Mouse (Mus musculus): ENCODE measurements around the gene Farsb. TPM values are rescaled to one million over a fixed set of nuclear protein-coding genes. Genes with fewer than 3 reads are reported as not detected.
"Not testable (repeated sequence)": the region's sequence is repeated elsewhere in the genome, so short reads cannot be mapped to it uniquely, and the experiment has no call there.

Farsb gene
- polyA plus RNA-seq (2012; rRNA removed) = 36.0 and 36.7 TPM in 2 replicates

GRCm38 (mm10) chr1:78488752-78489492, at the start of gene Farsb:
Farsb (minus strand) TSS chr1:78488897.
- peak; percentile 86 for DNase-seq (ENCODE audit: low spot score)

- no peak for DNase-seq (ENCODE audit: low spot score)
Observed at GRCm38 (mm10) chr1:78538396-78538795, 49.7 kb upstream of the Farsb start.

GRCm38 (mm10) chr1:78537494-78538010, 48.9 kb upstream of the Farsb start:
- DNase-seq (ENCODE audit: low spot score) = no peak

- DNase-seq (ENCODE audit: low spot score) = peak; percentile 36
Observed at GRCm38 (mm10) chr1:78536310-78537164, 47.8 kb upstream of the Farsb start.

GRCm38 (mm10) chr1:78534428-78535150, 45.9 kb upstream of the Farsb start:
- DNase-seq (ENCODE audit: low spot score) = no peak

GRCm38 (mm10) chr1:78532184-78532800, 43.6 kb upstream of the Farsb start:
- no peak for DNase-seq (ENCODE audit: low spot score)

- DNase-seq (ENCODE audit: low spot score) = no peak
Observed at GRCm38 (mm10) chr1:78530500-78531215, 42.0 kb upstream of the Farsb start.

- no peak for DNase-seq (ENCODE audit: low spot score)
Observed at GRCm38 (mm10) chr1:78529011-78529410, 40.3 kb upstream of the Farsb start.

- no peak for DNase-seq (ENCODE audit: low spot score)
Observed at GRCm38 (mm10) chr1:78528356-78528755, 39.7 kb upstream of the Farsb start.

GRCm38 (mm10) chr1:78525189-78525886, 36.6 kb upstream of the Farsb start:
- peak; percentile 33 for DNase-seq (ENCODE audit: low spot score)

GRCm38 (mm10) chr1:78518907-78519306, 30.2 kb upstream of the Farsb start:
- no peak for DNase-seq (ENCODE audit: low spot score)

- DNase-seq (ENCODE audit: low spot score) = no peak
Observed at GRCm38 (mm10) chr1:78512756-78513155, 24.1 kb upstream of the Farsb start.

GRCm38 (mm10) chr1:78511621-78512160, 23.0 kb upstream of the Farsb start, which contains the start of gene BC035947:
BC035947 (minus strand) TSS chr1:78512158.
- DNase-seq (ENCODE audit: low spot score) = peak; percentile 26

- no peak for DNase-seq (ENCODE audit: low spot score)
Observed at GRCm38 (mm10) chr1:78510862-78511261, 22.2 kb upstream of the Farsb start, which contains the start of gene Mogat1. Mogat1 (plus strand) TSS chr1:78510991.

GRCm38 (mm10) chr1:78507137-78507536, 18.4 kb upstream of the Farsb start:
- no peak for DNase-seq (ENCODE audit: low spot score)

GRCm38 (mm10) chr1:78502527-78502926, 13.8 kb upstream of the Farsb start:
- DNase-seq (ENCODE audit: low spot score) = no peak

GRCm38 (mm10) chr1:78501856-78502255, 13.2 kb upstream of the Farsb start:
- not testable (repeated sequence) for DNase-seq (ENCODE audit: low spot score)

- no peak for DNase-seq (ENCODE audit: low spot score)
Observed at GRCm38 (mm10) chr1:78501036-78501435, 12.3 kb upstream of the Farsb start.

- DNase-seq (ENCODE audit: low spot score) = no peak
Observed at GRCm38 (mm10) chr1:78490143-78490542, 1.4 kb upstream of the Farsb start.

GRCm38 (mm10) chr1:78488427-78488751, 308 bp downstream of the Farsb start:
- DNase-seq (ENCODE audit: low spot score) = no peak

All from urinary bladder, adult 2 months (tissue).